Mouse (Mus musculus) heart, adult 18-20 months (tissue): ENCODE data around the gene OR5BS1P. TPM values are rescaled to one million over a fixed set of nuclear protein-coding genes. Genes with fewer than 3 reads are reported as not detected.
"Not testable (repeated sequence)": the region's sequence is repeated elsewhere in the genome, so short reads cannot be mapped to it uniquely, and the experiment has no call there.

ENCODE experiments used
- DNase-seq, 2 experiments: peaks; one replicate each; pipeline ENCODE4 v3.0.0; 2021 to 2022; ENCODE audit warnings: mixed read lengths in 1 of 2
- microRNA-seq, 2 experiments: library from miRNA; unstranded; fragments of <30 nt; microRNA quantifications; one replicate each; pipeline ENCODE4 v1.2.0; 2022
- total RNA-seq, 2 experiments: library from RNA; stranded (reverse); gene quantifications; 2 replicates each; pipeline ENCODE4 v1.2.3; 2021

Gene OR5BS1P
- total RNA-seq, 2 experiments from 2014 or later = not detected

DNA sequence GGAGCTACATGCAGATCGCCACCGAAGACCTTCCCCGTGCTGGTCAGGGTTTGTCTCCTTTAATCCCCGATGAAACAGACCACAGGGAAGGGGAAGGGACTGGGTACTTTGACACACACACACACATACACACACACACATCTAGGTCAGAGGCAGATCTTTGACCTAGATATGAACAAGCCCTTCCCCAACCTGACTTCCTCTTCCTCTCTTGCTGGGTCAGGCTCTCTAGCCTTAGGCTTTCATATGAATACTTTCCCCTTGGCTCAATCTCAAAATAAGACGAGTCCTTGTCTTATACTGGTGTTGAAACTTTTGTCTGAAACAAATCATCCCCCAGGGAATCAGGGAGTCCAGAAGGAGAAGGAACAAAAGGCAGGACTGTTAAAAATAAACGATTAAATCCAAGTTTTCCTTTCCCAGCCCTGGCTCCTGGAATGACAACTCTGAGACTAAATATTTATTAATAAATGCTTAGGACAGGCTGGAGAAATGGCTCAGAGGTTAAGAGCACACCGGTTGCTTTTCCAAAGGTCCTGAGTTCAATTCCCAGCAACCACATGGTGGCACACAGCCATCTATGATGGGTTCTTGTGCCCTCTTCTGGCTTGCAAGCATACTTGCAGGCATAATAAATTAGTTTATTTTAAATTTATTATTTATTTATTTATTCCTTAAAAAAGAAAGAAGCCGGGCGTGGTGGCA, 36.7 kb downstream of the OR5BS1P start:
- peak in 1 of 2 experiments; percentile 59 for DNase-seq

DNA sequence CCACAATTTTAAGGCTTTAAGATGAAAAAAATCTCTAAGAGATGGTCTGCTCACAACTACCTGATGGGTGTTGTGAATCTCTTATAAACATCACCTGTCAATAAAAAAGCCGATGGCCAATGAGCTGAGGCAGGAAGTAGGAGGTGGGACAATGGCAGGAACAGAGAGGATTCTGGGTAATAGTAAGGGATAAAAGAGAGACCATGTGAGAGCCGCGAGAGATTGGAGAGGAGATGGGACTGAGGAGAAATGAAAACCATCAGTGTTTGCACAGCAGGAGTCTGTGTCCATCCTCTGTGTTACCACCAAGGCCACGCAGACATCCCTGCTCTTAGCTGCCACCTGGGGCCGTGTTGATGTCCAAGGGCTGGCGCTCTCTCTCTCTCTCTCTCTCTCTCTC, 37.6 kb downstream of the OR5BS1P start:
- DNase-seq = no peak

DNA sequence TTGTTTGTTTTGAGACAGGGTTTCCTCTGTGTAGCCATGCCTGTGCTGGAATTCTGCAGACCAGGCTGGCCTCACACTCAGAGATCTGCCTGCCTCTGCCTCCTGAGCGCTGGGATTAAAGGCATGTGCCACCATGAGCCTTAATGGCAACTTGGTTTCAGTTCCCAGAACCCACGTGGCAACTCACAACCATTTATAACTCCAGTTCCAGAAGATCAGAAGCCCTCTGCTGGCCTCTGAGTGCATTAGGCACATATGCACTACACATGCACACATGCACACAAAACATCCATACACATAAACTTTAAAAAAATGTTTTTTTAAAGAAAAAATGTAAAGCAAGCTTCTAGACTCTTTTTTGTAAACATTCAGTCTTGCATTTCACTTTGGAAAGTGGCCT, 39.7 kb downstream of the OR5BS1P start:
- DNase-seq = no peak

DNA sequence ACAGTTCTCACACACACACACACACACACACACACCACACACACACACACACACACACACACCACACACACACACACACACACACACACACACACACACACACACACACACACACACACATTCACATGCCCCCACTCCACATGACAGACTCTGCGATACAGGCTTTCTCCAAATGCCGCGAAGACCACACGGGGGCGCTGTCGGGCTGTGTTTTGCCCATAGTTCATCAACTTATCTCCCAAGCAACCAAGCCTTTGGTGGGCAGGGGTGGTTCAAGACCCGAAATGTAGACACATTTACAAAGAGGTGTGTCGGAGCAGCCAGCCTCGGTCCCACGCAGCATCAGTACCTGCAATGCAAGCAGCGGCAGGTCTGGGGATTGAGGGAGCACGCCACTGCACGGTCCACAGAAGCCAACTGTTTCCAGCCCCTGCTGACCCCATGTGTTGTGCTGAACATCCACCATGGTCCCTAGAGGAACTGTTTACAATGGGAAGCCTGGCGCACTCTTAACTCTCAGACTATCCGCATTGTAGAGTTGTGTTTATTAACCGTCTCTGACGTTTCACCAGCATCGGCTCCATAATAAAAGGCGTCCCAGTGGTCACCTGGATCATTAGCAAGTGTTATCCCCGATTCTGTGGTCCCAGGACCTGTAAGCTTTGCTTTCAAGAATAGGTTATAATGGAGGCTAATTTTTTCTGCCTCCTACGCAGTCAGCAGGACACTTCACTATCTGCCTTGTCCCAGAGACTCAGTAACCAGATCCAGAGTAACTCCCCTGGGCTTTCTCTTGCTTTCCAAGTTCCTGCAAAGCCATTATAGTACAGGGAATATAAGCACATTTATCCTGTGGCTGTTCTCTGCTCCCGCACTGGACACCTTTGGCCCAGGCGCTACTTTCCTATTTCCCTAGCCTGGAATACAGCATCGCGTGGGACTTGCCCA, 41.0 kb downstream of the OR5BS1P start:
- peak; percentile 70 to 91 for DNase-seq

DNA sequence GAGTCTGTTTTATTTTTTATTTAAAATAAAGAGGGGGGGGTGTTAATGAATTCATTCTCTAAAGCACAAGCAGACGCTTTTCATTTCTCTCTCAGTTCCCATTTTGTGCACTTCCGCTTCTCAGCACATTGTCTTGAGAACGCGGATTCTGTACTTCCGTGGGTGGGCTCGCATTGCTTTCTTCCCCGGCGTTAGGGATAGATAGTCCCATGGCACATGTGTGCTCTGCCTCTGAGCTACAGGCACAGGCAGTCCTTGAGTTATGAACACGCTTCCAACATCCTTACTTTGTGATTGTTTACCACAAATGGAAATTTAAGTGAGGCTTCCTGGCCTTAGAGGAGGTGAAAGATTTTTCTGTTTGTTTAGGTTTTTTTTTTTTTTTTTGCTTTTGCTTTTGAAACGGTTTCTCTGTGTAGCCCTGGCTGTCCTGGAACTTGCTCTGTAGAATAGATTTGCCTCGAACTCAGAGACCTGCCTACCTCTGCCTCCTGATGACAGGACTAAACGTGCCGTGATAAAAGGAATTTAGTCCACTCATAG, 41.8 kb downstream of the OR5BS1P start:
- peak; percentile 62 to 81 for DNase-seq

DNA sequence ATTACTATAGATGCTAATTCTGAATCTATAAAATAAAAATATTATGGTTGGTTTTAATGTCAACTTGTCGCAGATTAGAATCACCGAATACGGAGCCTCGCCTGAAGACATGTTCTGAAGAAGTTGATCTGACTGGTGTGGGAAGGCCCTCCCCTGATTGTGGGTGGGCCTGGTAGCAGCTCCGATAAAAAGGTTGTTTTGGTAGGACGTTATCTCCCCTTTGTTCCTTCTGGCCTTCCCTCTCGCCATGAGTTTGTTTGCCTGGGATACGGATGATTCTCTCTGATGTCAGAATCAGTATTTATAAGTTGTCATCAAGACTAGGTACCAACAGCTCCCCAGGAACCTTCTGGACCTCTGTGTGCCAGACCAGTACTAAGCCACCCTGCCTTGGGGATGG, 42.5 kb downstream of the OR5BS1P start:
- peak; percentile 46 to 50 for DNase-seq

DNA sequence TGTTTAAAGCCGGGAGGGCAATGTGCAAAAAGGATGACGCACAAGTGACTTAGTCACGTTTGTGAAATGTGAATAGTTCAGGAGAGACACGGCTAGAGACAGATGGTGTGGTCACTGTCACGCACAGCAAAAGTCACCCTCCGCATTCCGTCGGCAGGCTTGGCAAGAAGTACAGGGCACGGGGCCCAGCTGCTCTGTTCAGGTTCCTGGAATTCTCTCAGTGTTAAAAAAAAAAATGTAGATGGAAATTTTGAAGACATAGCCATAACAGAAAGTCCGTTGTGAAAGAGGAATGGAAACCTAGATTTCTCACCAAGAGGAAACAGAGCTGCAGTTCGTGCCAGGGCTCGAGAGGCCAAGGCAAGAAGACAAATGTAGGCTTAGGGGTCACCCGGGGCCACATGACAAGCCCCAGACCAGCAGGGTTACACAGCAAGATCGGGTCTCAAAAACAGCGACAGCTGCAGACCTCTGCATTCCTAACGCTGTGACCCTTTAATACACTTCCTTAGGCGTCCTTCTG, 43.2 kb downstream of the OR5BS1P start:
- peak; percentile 73 to 80 for DNase-seq

DNA sequence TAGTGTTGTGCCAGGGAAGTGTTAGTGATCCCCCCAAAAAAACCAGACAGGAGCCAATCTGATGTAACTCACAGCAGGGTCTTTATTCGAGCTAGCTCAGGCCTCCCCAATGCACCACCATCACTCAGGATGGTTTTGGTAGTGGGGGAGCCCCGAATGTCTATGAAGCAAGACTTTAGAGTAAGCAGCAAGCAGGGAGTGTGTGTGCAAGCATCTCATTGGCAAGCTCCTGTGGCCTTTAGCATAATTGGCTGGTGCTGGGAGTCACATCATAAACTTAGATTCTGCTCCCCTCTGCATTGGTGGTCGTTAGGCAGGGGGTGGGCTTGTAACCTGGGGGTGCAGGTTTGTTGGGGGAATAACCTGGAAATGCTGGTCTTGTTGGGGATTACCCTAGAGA, 44.0 kb downstream of the OR5BS1P start:
- not testable (repeated sequence) for DNase-seq

DNA sequence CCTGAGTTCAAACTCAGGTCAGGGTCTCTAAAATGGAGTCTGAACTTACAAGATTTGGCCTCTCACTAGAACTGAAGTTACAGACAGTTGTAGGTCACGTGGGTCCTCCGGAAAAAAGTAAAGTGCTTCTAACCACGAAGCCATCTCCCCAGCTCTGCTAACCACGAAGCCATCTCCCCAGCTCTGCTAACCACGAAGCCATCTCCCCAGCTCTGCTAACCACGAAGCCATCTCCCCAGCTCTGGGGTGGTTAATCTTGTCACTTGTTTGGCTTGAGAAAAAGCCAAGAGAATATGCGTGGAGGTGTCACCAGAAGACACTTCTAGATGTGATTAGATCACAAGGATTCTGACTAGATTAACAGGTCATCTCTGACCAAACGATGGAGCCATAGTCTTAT, 44.5 kb downstream of the OR5BS1P start:
- DNase-seq = no peak

DNA sequence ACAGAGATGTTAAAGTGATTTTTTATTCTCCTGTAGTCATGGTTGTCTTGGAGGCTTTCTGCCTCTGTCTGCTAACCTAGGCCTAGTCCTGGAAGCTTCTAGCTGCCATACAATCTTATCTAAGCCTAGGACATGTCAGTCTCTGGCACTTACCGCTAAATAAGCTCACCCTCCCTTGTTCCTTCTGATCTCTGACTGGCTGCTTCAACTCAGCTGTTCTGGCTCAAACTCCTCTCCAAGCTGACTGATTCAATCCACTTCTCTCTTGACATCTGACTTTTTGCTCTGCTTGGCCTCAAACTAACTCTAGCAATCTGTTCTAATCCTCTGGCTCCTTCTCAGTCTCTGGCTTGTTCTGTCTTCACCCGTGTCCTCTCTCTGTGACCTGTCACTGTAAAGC, 45.1 kb downstream of the OR5BS1P start:
- DNase-seq = not testable (repeated sequence)

DNA sequence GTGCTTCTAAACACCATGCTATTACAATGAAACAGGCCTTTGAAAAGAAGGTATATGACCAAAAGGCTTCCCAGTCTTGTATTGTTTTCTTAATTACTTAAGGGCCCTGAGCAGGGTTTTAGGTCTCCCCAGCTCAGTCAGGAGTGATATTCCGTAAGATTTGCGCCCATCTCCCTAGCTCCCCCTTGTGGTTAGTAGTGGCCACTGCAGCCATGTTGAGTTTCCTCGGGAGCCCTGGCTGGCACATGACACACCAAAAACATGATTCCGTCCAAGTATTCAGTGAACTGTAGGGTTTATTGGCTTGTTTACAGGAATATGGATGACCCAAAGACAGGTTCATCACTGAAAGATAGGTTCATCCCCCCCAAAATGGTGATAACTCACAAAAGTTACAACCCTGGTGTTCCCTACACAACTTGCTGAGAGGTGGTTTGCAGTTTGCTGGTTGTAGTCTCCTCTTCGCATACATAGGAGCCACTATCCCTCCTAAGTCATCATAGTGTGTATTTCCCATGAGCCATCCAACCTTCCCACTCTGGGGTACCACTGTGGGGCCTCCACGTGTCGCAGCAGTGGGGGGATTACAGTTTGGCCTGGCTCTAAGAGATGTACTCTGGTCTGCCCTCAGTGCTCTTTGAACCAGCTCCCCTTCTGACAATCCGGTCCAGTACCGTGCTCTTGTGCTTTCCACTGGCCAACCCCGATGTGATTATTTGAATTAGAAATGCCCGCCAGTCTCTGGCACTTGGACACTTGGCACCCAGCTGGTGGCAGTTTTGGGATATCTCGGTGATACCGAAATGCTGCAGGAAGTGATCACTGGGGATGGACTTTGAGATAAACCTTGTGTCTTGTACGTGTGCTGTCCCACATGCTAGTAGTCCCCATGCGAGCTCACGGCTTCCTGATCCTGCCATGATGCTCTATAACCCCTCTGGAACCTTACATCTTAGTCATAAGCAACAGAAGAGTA, 48.0 kb downstream of the OR5BS1P start:
- peak; percentile 58 to 83 for DNase-seq

DNA sequence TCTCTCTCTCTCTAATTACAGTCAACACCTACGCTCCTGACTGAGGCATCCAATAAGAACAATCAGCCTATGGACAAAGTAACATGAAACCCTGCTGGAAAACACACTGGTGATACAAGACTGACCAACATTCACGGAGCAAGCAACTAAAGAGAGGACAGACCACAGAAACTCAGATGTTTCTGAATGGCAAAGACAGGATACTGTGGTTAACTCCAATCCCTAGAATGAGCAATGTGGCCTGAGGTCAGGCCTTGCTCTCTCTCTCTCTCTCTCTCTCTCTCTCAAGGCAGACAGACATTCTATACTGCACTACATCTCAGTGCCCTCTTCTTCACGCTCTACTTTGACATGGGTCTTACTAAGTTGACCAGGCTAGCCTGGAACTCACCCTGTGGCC, 51.5 kb downstream of the OR5BS1P start:
- DNase-seq = no peak

DNA sequence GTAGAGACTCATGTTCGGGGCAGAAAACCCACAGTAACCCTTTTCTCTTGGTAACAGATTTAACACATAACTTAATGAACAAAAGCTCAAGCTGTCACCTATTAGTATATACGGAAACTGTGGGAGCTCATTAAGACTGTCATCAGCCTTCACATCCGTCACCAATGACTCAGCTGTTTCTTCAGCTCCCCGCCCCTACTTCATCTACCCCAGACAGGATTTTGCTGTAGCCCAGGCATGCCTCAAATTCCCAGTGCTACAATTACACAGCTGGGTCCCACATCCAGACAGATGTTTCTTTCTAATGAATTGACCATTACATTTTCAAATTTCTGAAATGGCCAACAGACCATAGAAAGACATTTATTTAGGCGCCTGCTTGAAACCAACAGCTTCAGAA, 56.4 kb downstream of the OR5BS1P start:
- DNase-seq = no peak

DNA sequence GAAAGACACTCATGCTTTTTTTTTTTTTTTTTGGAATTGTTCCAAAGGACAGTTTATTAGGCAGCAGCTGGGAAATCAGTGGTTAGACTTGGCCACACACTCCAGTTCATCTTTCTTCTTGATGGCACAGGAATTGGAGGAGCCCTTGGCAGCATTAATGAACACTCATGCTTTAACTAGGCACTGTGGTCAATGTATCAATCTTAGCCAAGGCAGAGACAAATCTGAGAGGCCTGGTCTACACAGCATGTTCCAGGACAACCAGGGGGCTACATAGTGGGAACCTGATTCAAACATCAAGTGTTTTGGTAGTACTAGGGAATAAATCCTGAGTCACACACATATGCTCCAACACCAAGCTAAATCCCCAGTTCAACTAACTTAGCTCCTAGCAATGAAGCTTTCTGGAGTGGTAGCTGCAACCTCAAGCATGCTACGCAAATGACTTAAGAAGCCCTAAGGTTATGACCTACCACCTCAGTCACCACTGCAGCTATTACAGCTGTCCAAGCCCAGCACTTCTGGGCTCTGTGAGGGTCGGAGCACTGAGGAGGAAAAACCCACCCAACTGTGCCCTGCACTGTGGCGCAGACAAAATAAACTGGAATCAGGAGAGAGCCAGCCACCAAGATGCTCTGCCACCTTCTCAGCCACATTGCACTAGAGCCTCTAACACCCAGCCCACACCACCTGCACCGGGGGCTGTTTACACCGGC, 57.5 kb downstream of the OR5BS1P start:
- no peak for DNase-seq

DNA sequence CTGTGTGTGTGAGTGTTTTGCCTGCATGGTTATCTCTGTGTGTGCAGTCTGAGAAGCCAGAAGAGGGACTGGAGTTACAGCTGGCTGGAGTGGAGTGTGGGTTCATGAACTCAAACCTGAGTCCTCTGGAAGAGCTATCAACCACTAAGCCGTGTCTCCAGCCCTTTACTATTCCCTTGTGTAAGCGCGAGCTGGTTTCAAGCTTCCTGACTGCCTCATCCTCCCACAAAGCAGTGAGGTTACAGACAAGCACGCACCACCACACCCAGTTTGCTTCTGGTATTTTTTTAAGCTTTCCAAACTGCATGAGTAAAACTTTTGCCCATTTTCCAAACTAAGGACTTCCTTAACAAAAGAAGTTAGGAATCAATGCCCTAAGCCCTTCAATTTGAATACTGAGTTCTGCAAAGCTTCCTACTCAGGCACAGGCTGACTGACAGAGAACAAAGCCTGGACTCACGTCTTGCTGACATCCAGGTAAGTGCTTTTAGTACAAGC, 58.4 kb downstream of the OR5BS1P start:
- DNase-seq = no peak

Small RNAs within 50 kb of the gene (microRNA-seq; reads per million reads assigned to microRNA genes)
- 0.54 to 1.5 reads per million in 2 experiments for gene Mir1291

Other genes with a start within 250 kb of the OR5BS1P start
- gene Gm44579, start 248.9 kb upstream of the OR5BS1P start, total RNA-seq = not detected
- not detected for gene Olfr287, start 248.8 kb upstream of the OR5BS1P start, total RNA-seq
- not detected for gene Olfr286, start 235.4 kb upstream of the OR5BS1P start, total RNA-seq
- not detected for gene H1fnt, start 212.6 kb upstream of the OR5BS1P start, total RNA-seq
- gene Zfp641, start 173.7 kb upstream of the OR5BS1P start, total RNA-seq = 1 to 10 TPM; 5.7 to 5.8 TPM
- not detected for gene Olfr285, start 152.5 kb upstream of the OR5BS1P start, total RNA-seq
- not detected for gene Olfr284, start 128.9 kb upstream of the OR5BS1P start, total RNA-seq
- gene Olfr283, start 89.0 kb upstream of the OR5BS1P start, total RNA-seq = not detected
- gene Olfr282, start 38.7 kb upstream of the OR5BS1P start, total RNA-seq = not detected
- gene Olfr281, start 17.3 kb upstream of the OR5BS1P start, total RNA-seq = not detected
- gene Lalba, start 12.8 kb downstream of the OR5BS1P start, total RNA-seq = under 1 TPM in 1 of 2 experiments, not detected in 1; 0.39 TPM
- not detected for gene Olfr279, start 22.5 kb downstream of the OR5BS1P start, total RNA-seq
- gene Kansl2, start 64.4 kb downstream of the OR5BS1P start, total RNA-seq = 10 to 100 TPM; 73.5 to 85.8 TPM
- gene Ccnt1, start 101.0 kb downstream of the OR5BS1P start, total RNA-seq = 10 to 100 TPM; 26.3 to 31.2 TPM
- gene 4930415O20Rik, start 101.1 kb downstream of the OR5BS1P start, total RNA-seq = 1 to 10 TPM; 2.5 to 2.8 TPM
- 100 to 1,000 TPM; 141 to 148 TPM for gene Adcy6, start 140.2 kb downstream of the OR5BS1P start, total RNA-seq
- gene Cacnb3, start 160.9 kb downstream of the OR5BS1P start, total RNA-seq = 1 to 10 TPM; 2.7 to 3.3 TPM
- gene Ddx23, start 193.0 kb downstream of the OR5BS1P start, total RNA-seq = 10 to 100 TPM; 60.7 to 63.2 TPM
- gene Rnd1, start 207.6 kb downstream of the OR5BS1P start, total RNA-seq = 1 to 10 TPM in 1 of 2 experiments, under 1 TPM in 1; 0.77 to 1.3 TPM
- under 1 TPM; 0.67 to 0.72 TPM for gene Ccdc65, start 238.3 kb downstream of the OR5BS1P start, total RNA-seq